Mouse (Mus musculus) MEL (cell line): ENCODE measurements around the gene Kpna2.

Source experiments
- BHLHE40 ChIP-seq: IDR thresholded peaks from 2 replicates; pipeline ENCODE4 v1.6.1; 2012; ENCODE audit warnings: low read depth, mild to moderate bottlenecking, inconsistent platforms, low read length, improper control_type of control experiment, borderline replicate concordance
- CTCF ChIP-seq, 3 experiments: IDR thresholded peaks in 2 of 3; conservative IDR thresholded peaks in 1 of 3; 2 replicates each; pipeline ENCODE4 v1.5.1; 2011 to 2012; ENCODE audit warnings: low read length in 3 of 3, low read depth in 2 of 3, mild to moderate bottlenecking in 2 of 3, improper control_type of control experiment in 1 of 3, inconsistent platforms in 1 of 3, mixed read lengths in 1 of 3, moderate library complexity in 1 of 3; ENCODE audit not compliant: control insufficient read depth in 1 of 3, insufficient read depth in 1 of 3, poor library complexity in 1 of 3, severe bottlenecking in 1 of 3
- EP300 ChIP-seq, 2 experiments: IDR thresholded peaks; 2 replicates each; pipeline ENCODE4 v1.6.1; 2011; ENCODE audit warnings: improper control_type of control experiment in 2 of 2, low read length in 2 of 2, low read depth in 1 of 2, mild to moderate bottlenecking in 1 of 2
- MAZ ChIP-seq: IDR thresholded peaks from 2 replicates; pipeline ENCODE4 v1.6.1; 2012; ENCODE audit warnings: low read depth, mild to moderate bottlenecking, inconsistent platforms, low read length, improper control_type of control experiment
- POLR2A ChIP-seq, 2 experiments: IDR thresholded peaks; 2 replicates each; pipeline ENCODE4 v1.6.1; 2011 to 2012; ENCODE audit warnings: low read length in 2 of 2, mild to moderate bottlenecking in 2 of 2, control low read depth in 1 of 2, improper control_type of control experiment in 1 of 2, low read depth in 1 of 2, moderate library complexity in 1 of 2; ENCODE audit not compliant: control insufficient read depth in 1 of 2, insufficient read depth in 1 of 2, poor library complexity in 1 of 2
- TAL1 ChIP-seq: IDR thresholded peaks from 2 replicates; pipeline ENCODE4 v1.6.1; 2012; ENCODE audit warnings: mild to moderate bottlenecking, inconsistent platforms, low read length, moderate library complexity, mixed read lengths
- ZMIZ1 ChIP-seq: IDR thresholded peaks from 2 replicates; pipeline ENCODE4 v1.6.1; 2012; ENCODE audit warnings: low read depth, mild to moderate bottlenecking, inconsistent platforms, low read length, improper control_type of control experiment, moderate library complexity

GRCm38 (mm10) chr11:106997976-106998375, 1.4 kb downstream of the Kpna2 start:
- no peak for TF ChIP-seq ZMIZ1
- no peak for TF ChIP-seq EP300 (IDR thresholded peaks at IDR 0.05; ENCODE audit: low read depth in 1 of 2, low read length in 2 of 2)
- no peak for TF ChIP-seq CTCF (IDR thresholded peaks at IDR 0.05 in 2 of 3, conservative IDR thresholded peaks at IDR 0.05 in 1 of 3; ENCODE audit: control insufficient read depth in 1 of 3, insufficient read depth in 1 of 3, low read depth in 2 of 3, low read length in 3 of 3, poor library complexity in 1 of 3, severe bottlenecking in 1 of 3)
- TF ChIP-seq POLR2A (IDR thresholded peaks at IDR 0.05; ENCODE audit: control insufficient read depth in 1 of 2, insufficient read depth in 1 of 2, low read depth in 1 of 2, low read length in 2 of 2, poor library complexity in 1 of 2): no peak
- no peak for TF ChIP-seq BHLHE40
- no peak for TF ChIP-seq MAZ
- no peak for TF ChIP-seq TAL1
